Mouse (Mus musculus) liver, postnatal 0 days (tissue): ENCODE measurements around the gene Mecom.

Experiments used
- CTCF ChIP-seq: sonication (generic); IDR thresholded peaks from 2 replicates; pipeline ENCODE4 v1.5.1; 2016; ENCODE audit warnings: antibody characterized with exemption, low read depth
- EP300 ChIP-seq: IDR thresholded peaks from 2 replicates; pipeline ENCODE4 v1.6.1; 2016; ENCODE audit warnings: antibody characterized with exemption, low read depth, mild to moderate bottlenecking

DNA sequence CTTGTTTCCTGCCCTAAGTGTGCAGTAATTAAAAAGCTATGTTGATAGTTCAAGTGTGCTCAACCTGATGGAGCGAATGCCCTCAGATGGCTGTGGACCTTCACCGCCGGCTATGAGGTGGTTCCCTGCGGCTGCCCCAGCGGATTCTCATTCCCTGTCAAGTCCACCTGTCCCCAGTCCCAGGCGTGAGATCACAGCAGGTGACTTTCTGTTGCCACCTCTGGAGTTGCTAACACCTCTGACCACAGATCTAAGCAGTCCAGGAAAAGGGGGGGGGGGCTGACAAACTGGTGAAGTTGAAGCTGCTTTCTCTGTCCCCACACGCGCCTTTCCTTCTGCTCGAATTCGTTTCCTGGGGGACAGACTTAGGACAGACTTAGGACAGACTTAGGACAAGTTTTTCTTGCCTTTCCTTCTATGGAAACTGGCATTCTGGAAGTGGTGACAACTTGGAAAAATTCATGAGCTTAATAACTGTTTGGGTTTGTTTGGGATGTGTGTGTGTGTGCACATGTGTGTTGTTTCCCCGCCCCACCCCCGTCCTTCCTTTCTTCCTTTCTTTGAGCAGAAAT, 35.3 kb downstream of the Mecom start:
- TF ChIP-seq EP300: no peak
- TF ChIP-seq CTCF: no peak
